Mouse (Mus musculus): ENCODE results near the gene Pip4k2a.

Gene Pip4k2a

DNA sequence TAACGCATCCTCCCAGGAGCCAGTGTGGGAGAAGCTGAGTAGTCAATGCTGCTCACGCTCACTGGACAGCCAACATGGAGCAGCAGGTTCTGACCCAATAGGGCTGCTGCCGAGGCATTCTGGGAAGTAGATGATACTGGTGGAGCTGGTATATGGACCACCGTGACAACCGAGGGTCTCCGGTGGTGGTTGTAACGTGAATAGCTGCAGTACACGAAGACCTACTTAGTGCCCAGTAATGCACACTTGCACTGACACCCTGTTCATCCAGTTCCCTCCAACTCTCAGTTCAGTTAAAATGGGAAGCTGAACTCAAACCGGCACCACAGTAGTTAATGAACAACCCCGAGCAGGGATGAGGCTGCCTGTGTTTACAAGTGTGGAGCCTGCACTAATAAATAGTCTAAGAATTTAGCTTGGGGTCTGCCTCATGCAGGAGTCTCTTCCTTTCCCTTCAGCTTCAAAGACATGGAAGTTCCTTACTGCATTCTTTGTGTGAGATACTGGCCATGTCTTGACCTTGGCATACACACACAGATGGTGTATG is 105.9 kb downstream of the Pip4k2a start:
- DNase-seq, result no peak

DNA sequence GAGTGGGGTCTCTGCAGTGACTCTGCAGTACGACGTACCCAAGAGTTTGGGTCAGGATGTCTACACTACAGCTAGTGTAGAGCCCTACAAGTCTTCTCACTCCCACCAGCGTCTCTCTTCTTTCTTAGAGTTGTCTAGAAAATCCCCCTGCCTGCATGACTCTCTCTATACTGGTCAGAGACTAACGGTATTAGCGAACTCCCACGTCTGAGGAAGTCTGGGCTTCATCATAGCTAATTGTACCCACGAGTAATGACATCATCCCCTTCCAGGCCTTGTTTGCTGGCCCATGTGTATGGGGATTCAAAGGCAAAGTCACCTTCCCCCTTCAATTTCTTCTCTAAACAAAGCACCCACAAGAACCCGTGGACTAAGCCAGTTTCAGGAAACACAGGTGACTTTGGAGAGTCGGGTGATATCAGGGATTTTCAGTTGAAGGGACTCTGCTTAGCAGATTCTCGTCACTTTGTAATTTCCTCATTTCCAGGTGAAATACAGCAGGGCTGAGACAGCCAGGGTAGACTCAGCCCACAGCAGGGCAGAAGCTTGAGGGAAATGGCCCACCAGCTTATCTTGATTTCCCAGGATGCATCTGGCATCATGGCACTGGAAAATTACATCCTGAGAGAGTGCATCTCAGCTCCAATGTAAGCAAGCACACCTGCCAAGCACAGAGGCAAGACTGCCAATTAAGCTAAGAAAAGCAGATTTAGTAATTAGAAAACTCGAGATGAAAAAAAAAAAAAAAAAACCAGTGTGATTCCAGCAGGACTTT is 107.5 kb downstream of the Pip4k2a start:
- DNase-seq, result no peak

DNA sequence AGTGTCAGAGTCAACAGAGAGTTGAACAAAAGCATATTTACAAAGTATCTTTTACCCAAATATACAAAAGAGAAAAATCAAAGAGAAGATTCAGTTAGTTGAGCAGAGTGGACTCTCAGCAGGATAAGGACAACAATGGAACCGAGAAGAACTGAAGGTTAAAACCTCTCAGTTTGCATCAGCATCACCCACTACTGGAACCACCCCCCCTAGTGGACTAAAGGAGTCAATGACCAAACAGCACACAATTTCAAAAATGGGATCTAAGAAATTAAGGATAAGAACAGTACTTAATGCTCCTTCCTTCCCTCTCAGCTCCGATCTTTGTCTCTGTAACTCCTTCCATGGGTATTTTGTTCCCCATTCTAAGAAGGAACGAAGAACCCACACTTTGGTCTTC is 113.6 kb downstream of the Pip4k2a start:
- DNase-seq, result no peak

DNA sequence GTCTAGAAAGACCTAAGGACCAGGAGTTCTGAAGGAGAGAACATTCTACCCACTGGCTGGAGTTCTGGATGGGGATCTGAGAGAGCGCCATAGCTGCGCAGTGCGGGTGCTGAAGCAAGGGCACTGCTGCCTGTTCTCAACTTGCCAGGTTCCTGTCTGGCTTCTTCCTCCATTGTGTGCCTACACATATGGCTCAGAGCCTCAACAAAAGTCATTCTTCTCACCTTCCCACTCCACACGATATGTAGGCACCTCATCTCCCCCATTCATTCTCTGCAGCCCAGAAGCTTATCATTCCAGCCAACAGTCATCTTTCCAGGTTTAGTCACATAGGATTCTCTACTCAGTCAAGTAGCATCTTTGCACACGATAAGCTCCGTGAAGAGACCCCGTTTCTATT is 123.3 kb downstream of the Pip4k2a start:
- DNase-seq, result no peak

DNA sequence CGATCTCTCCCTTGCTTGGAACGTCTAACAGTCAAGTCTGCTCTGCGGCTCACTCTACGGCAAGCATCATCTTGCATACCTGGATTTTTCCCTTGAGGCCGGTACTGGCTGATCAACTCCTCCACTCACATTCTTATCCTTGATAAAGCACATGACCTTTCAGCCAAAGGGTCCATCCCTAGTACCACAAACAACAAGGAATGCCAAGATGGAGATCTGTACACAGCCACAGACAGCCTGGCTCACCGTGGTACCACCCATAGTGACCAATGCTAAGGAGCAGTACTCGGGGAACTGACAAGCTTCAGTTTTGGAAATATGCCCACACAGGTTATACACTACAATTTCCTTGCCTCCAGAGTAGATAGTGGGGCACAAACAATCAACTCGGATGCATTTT is 123.9 kb downstream of the Pip4k2a start:
- DNase-seq, result no peak

DNA sequence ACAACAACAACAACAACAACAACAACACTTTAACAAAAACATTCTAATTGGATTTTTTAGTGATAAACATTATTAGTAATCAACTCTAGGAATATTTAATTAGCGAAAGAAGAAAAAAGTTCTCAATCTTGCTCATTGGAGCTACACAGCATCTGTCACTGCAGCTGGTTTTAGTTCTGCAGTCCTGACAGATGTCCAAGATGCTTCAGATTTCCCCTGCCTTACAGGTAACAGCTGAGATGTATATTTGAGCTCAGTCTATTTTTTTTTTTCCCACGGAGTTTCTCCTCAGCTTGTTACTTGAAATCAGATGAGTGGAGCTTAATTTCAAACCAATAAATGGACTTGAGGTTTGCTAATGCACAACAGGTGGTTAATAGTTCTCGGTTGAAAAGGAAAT is 124.5 kb downstream of the Pip4k2a start:
- DNase-seq, result no peak

DNA sequence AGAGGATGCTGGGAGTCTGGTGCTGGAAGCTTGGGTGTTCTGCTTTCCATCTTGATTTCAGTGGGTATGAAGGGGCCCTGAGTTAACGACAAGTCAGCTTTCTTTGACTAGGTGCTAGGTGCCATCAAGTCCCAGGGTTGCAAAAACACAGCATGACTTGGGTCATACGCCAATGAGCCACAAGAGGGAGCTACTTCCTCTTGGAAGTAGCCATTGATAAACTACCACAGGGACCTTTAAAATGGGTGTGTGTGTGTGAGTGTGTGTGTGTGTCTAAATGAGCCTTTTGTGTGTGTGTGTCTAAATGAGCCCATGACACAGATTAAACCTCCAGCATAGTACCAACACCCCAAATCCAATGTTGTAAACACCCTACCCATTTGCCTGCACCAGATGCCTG is 125.1 kb downstream of the Pip4k2a start:
- peak; percentile 52 for DNase-seq

DNA sequence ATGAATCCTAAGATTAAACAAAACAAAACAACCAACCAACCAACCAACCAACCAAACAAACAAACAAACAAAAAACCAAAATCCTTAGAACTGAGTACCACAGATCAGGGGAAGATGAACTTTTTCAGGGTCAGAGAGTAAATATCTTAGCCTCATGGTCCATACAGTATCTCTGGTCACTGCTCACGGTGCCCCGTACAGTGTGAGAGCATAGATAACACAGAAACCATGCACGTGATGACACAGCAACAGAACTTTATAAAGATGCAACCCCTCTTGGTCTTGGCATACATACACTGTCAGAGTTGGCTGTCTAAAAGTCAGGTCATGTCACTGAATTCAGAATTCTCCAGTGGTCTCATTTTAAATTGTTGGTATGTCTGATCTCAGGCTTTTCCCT is 126.8 kb downstream of the Pip4k2a start:
- DNase-seq, result no peak

DNA sequence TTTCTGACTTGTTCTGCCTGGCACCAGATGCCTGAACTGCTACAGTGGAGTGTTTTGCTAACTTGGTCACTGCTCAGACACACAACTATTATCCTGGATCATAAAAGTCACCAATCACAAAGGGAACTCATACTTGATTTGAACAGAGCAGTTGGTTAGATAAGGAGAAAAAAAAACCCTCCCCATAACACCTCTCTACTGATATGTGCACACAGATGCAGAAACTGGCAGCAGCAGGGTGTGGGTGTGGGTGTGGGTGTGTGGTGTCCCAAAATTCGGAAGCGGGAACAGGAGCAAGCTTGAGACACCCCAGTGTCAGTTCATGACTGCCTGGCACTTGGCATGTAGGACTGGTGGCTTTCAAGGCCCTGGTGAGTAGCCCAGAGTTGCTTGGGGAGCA is 130.9 kb downstream of the Pip4k2a start:
- DNase-seq, result no peak

DNA sequence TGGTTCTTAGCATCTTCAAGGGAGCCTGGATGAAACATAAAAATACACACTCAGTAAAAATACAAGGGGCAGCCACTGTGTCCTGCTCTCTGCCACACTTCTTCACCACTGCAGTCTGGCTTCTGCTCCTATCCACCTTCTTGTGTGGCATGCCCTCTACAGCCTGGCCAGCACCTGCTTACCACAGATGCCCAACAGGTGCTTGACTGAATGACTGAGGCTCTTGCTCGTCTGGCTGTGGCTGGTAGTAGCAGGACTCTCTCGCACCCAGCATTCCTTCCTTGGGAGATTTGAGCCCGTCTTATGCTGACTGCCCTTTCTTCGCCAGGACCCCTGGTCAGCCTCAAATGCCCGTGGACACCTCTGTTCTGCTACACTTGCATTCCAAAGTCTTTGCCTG is 133.2 kb downstream of the Pip4k2a start:
- DNase-seq, result no peak

DNA sequence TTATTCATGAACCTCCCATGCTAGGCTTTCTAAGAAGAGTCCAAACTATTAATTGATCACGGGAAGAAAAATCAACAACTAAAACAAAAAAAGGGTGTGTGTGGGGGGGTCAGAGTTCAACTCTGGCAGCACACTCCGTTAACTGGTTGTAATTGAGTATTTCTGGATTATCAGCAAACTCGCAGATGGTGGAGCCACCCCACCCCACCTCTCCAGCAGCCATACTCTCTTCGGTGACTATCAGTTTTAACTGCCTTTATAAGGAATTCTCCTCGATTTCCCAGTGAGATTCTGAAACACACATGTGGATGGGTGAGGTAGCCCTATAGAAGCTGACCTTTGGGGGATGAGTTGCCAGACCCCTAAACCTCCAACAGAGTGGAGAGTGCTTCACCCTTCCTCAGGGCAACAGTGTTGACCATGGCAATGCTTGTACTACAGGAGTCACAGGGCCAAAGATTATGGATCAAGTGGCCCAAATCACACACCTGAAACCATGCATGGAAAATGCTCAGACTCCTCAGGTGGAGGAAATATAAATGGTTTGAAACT is 136.2 kb downstream of the Pip4k2a start:
- DNase-seq, result no peak

DNA sequence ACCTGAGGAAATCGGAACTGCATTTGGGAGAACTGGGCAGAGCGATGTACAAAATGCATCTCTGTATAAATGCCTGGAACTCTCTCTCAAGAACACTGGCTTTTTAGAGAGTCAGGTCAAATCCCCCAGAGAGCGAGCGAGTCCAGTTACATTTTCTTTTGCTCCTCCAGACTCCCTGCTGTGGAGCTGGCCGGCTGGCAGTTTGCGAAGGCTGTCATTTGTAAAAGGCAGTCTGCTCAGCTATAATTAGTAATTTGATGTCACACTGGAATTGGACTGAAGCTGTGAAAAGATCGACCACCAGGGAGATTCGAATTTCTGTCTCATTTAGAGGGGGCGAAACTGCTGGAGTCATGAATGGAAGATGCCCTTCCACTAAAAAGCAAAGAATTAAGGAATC is 137.2 kb downstream of the Pip4k2a start:
- DNase-seq, result peak; percentile 45

DNA sequence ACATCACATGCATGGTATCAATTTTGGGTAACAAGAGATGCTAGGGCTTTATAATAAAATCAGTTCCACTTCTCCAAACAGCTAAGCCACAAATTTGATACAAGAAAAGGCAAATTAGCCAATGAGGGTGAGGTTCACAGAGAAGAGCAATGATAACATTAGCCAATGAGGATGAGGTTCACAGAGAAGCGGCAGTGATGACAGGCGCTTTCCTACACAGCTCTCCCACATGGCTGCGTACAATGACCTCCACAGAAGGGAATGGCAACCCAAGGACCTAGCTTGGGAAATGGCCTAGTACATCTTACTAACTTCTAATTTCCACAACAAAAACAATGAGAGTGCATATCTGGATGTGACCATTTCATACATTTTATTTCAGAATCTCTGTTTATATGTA is 140.0 kb downstream of the Pip4k2a start:
- DNase-seq, result no peak

DNA sequence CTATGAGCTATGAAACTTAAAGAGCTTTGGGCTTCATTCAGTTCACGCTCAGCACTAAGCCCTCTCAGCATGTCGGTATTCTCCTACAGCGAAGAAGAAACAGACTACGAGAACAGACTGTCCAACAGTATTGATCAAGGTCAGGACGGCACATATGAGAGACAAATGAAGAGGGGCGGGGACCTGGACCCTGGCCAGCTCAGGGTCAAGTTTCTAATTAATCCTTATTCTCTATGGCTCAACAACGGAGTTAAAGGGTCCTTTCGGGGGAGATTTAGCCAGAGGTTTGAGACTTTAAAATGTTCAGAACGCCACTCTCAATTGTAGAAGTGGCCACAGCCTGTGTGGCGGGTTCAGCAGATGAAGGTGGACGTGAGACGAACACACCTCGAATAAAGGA is 141.5 kb downstream of the Pip4k2a start:
- DNase-seq, result no peak

DNA sequence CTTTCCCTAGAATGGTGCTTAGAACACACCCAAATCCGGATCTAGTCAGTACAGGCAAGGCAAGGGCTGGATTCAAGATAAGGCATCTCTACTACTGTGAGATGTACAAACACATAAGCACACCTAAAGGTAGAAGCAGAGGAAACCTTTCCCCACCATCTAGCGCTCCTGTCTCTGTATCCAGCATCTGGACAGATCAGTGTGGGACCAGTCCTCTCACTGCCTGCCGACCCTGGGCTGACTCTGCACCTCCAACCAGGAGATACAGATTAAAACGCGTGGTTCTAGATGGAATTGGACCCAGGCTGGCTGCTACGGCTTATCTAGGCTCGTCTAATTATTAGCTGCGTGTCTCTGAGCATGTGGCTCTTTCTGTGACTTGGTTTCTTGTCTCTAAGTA is 142.7 kb downstream of the Pip4k2a start:
- no peak for DNase-seq

DNA sequence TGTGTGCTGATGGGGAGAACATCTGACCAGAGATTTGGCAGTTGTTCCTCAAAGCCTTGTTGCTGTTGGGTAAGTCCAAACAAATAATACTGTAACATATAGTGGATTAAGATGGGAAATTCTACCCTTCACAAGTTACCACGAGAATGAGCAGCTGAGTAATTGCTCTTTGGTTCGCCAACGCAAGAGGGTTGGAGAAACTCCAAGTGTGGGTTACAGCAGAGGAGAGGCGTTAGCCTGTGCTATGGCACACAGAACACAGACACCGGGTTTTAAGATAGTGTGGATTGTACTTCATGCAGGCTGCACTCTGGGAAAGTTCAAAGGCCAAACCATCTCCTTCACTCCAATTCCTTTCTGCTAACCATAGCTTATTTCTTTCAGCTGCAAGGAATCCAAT is 144.6 kb downstream of the Pip4k2a start:
- DNase-seq, result no peak

DNA sequence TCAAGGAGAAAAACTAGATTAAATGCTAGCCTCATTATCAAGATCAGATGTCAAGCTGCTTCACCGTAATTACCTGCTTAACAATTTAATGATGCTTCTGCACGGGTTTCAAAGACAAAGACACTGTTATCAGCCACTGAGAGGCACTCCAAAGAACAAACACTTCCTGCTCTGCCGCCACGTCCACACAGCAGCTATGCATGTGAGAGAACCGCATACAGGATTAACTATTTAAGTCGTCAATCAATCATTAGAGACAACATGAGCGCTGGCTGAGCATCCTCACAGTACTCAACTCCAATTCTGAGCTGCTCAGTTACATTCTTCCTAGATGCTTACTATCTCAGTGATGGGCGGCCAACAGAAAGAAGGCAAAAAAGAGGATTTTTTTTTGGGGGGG is 147.3 kb downstream of the Pip4k2a start:
- no peak for DNase-seq

DNA sequence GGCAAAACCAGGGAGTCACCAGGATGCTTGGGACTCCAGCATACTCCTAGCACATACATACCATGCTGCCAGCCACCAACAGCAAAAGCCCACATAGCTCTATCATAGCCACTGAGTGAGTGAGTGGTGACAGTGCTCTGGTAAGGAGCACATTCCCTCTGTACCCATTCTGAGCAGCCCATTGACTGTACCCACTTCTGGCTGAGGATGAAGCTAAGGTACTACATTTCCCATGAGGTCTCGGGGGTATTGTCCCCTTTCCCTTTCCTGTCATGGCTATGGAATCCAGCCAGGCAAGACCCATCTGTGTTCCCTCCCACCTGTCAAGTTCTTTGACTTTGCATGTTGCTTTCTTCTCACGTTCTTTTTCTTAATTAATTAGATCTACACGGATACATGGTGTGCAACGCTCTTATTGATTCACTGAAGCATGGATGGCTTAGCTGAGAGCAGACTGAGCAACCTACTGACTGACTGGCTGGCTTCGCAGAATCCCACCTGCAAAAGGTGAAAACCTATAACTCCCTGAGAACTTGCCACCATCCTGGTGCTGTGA is 149.8 kb downstream of the Pip4k2a start:
- DNase-seq, result no peak

DNA sequence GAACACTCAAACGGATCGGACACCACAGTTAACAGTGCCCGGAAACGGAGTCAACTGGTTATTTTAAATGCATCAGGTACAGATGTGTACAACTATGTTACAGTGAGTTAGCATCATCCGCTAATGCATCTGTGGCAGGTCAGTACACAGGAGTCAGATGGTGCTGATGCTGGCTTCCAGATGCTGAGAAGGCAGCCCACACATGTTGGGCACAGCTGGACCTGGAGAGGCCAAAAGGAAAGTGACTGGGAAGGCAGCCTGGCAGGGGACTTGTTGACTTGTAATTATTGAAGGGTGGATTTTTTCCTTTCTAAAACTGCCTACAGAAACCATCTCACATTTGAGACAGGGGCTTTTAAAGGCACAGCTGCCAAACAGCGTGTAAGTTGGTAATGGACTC is 155.4 kb downstream of the Pip4k2a start:
- no peak for DNase-seq

DNA sequence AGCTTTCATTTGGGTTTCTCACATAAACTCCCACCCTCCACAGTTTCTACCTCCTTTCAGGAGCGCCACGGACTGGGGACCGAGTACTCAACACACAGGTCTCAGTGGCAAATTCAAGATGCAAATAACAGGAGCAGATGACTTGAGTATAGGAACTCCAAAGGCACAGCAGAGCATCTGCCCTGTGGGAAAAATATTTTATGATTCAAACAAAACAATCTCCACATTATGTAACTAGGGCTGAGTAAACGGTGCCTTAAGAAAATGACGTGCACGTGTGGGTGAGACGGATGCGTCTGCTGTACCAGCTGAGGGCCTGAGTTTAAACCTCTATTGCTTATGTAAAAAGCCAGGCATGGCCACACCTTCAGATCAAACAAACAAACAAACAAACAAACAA is 156.9 kb downstream of the Pip4k2a start:
- DNase-seq, result no peak

DNA sequence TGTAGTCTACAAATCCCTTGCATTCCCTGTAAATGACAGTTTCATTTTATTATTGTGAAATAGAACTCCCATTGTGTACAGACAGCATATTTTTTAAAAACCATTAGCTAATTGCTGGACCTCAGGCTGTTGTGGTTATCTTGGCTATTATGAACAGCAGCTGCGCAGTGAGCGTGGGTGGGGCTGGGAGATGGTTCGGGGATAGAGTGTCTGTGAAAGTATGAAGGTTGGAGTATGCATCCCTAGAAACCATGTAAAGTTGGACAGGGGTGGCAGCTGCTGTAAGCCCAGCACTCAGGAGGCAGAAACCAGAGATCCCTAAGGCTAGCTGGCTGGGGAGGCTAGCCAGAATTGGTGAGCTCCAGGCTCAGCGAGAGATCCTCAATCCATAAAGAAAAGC is 158.4 kb downstream of the Pip4k2a start:
- DNase-seq, result no peak

DNA sequence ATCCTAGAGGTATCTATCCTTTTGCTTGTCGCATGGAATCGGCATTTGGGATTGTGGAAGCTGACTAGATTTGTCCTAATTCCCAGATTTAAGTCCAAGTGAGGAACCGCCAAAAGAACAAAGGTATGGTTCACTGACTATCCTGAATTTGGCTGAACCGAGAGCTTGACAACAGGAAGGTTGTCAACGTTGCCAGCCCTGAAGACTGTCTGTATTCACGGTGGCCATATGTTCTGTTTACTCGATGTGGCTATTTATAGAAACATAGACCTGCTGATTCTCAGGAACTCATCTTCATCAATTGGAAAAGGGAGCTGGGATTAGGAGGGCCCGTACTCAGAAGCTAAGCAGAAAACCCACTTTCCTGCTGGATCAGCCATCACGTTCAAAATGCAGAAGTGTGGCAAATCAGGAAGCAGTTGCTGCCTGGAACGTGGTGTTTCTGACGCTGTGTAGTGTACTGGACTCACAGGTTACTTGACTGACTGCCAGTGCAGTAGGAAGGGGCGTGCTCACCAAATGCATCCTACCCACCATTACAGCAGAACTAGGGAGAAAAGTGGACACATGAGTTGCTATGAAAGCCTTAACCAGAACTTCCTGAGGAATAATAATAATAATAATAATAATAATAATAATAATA is 162.5 kb downstream of the Pip4k2a start:
- DNase-seq, result peak; percentile 35

DNA sequence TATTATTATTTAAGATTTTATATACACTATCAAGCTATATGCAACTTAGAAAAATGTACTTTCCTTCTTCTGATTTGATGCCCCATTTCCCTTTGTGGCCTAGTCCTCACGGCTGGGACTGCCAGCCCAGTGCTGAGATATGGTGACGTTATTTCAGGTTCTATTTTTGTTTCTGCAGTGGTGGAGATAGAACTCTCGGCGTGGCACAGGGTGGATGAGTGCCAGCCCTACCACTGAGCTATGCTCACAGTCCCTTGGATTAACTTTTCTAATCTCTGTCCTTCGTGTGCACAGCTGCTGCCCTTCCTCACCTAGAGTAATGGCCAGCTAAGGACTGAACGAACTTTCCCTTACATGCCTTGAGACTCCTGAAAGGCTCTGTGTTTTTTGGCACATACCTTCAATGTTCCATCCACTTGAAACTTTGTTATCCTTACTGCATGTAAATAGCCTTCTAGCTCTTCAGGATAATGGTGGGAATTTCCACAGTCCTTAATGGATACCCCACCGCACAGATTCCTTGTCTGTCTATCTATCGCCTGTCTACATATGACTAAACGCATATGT is 164.8 kb downstream of the Pip4k2a start:
- no peak for DNase-seq

Measured in cerebellum, adult 9-11 months (tissue).